Mouse (Mus musculus) layer of hippocampus, adult 18-20 months (tissue): ENCODE results near the gene Wwc2. TPM values are rescaled to one million over a fixed set of nuclear protein-coding genes. Genes with fewer than 3 reads are reported as not detected.

Experiments used
- DNase-seq, 2 experiments: peaks; one replicate each; pipeline ENCODE4 v3.0.0; 2022; ENCODE audit warnings: low spot score in 2 of 2
- total RNA-seq, 2 experiments: library from RNA; stranded (reverse); gene quantifications; 2 replicates each; pipeline ENCODE4 v1.2.3; 2021

Gene Wwc2
- total RNA-seq, 2 experiments from 2014 or later, result 25.6 to 25.9 TPM

DNA sequence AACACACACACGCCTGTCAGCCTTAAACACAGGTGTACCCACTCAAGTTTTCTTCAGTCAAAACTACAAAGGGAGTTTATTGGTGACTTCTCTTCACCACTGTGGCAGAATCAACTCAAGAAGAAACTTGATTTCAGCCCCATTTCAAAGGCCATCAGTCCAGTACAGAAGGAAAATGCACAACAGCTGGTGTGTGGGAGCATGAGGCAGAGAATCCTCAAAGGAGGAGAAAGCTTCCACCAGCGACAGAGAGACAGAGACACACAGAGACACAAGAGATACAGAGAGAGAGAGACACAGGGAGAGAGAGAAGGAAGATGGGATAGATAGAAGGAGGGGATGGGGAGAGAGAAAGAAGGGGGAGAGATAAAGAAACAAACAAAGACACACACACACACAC is 188.4 kb downstream of the Wwc2 start:
- DNase-seq, result no peak

- DNase-seq, result no peak
Measured at GRCm38 (mm10) chr8:47799438-47799837, 191.3 kb downstream of the Wwc2 start.

DNA sequence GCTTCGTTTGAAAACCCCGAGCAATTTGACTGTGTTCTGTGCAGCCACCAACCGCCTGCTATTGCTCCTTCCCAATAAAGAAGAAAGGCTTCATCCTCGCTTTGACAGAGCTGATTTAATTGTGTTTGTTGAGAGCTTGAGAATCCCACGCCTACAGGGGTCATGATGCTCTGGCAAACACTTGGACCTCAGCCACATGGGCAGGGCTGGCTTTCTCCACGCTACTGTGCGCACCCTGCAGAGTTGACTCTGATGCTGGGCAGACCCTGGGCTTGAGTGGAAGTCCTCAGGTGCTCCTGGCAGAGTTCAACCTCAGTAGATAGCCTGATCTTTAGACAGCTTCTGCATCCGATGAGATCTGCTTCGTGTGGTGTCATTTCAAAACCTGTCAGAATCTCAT is 198.7 kb downstream of the Wwc2 start:
- no peak for DNase-seq

DNA sequence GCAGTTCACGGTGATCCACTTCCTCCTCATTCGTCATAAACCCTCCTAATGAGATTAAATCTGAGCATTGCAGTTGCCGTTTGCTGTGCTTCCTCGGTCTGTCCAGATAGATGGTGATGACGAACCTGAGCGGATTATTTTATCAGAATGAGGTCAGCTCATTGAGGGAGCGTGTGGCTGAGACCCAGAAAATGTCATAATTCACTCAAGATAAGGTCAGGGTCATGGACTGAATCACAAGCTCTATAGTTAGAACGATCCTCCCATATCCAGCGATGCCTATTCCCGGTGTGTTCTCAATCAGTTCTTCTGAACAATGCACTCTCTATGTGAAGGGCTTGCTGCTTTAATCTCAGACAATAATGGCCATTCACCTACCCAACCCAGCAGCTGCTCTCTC is 203.0 kb downstream of the Wwc2 start:
- no peak for DNase-seq

DNA sequence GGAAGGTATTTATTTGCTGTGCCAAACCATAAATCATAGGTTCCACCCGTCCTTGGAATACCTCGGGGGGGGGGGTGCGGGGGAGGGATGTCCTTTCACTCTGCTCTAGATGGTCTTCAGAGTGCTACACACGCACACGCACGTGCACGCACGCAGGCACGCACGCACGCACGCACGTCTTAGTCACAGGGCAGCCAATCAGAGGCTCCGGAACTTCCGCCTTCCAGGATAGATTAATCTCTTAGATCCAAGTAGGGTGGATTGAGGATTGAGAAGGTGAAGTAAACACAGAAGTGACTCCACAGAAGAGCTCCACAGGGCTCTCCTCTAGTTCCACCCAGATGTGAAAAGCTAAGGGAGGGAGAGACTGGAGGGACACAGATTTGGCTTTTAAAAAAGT is 204.4 kb downstream of the Wwc2 start:
- DNase-seq, result no peak

- no peak for DNase-seq
Measured at GRCm38 (mm10) chr8:47784436-47784835, 206.3 kb downstream of the Wwc2 start.

- DNase-seq, result peak in 1 of 2 experiments; percentile 34
Measured at GRCm38 (mm10) chr8:47783944-47784343, 206.8 kb downstream of the Wwc2 start.

- no peak for DNase-seq
Measured at GRCm38 (mm10) chr8:47783544-47783943, 207.2 kb downstream of the Wwc2 start.

DNA sequence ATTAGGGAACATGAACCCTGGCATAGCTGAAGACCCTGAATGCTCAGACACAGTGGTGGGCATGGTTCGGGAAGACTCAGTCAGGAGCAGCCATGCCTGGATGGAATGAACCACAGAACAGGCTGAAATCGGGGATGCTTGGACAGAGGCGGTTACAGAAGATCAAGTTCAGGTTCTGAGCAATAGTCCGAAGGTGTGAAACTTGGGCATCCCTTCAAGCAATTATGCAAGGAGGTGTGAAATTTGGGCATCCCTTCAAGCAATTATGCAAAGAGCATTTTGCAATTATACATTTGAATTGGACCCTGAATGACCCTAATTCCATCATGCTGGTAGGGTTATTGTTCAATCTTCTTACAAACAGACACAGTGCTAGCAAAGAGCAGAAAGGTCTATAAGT is 208.8 kb downstream of the Wwc2 start:
- no peak for DNase-seq

- DNase-seq, result no peak
Measured at GRCm38 (mm10) chr8:47779589-47779988, 211.1 kb downstream of the Wwc2 start.

GRCm38 (mm10) chr8:47777415-47777814 is 213.3 kb downstream of the Wwc2 start:
- no peak for DNase-seq

Other genes starting within 250 kb of the Wwc2 start
- gene Cldn24, start 168.8 kb downstream of the Wwc2 start, total RNA-seq, result not detected
- 1 to 10 TPM; 3.6 to 4.1 TPM for gene Cldn22, start 166.4 kb downstream of the Wwc2 start, total RNA-seq
- 1 to 10 TPM; 6.3 to 6.9 TPM for gene Dctd, start 108.2 kb upstream of the Wwc2 start, total RNA-seq